Mouse (Mus musculus): Measurements from ENCODE around the gene Enkd1.

Enkd1 gene

DNA sequence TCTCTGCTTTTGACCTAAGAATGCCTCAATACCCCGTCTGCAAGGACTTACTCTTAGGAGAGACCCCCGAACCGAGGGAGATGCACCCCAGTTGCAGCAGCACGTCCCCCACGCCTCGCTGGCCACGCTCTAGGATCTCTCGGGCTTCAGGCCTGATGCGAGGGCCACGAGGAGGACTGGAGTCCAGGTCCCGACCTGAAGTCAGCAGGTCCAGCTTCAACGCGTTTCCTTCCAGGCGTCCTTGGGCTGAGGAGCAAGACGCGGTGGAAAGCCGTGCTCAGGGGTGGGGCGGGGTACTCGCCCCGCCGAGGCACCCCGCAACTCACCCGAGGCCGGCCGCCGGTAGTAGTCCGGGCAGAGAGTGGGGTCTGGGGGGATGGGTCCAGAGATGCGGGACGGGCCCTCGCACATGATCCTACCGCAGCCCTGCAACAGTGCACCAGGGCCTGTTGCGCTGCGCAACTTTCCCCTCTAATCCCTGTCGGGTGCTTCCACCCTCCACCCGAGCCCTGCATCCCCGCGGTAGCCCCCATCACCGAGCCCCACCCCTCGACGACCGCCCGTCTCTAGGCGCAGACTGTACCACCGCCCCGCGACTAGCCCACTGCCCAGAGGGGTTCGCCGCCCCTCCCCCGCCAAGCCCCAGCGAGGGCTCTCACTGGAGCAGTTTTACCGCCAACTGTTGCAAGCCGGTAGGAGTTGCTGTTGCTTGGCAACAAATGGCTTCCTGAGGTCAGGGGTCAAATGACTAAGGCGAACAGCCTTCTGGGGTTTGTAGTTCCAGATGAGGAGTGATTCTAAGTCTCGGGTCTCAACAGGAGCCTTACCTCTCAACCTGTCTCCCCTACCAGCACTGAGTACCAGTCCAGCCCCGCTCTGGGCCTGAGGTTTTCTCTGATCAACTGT lies at the start of gene Enkd1, which contains the start of gene 4933405L10Rik:
TSS of gene Enkd1 (minus strand) at position 713 of the 906 bp plus-strand sequence.
TSS of gene 4933405L10Rik (plus strand) at position 158 of the 906 bp plus-strand sequence.
- peak; percentile 94 for DNase-seq

DNA sequence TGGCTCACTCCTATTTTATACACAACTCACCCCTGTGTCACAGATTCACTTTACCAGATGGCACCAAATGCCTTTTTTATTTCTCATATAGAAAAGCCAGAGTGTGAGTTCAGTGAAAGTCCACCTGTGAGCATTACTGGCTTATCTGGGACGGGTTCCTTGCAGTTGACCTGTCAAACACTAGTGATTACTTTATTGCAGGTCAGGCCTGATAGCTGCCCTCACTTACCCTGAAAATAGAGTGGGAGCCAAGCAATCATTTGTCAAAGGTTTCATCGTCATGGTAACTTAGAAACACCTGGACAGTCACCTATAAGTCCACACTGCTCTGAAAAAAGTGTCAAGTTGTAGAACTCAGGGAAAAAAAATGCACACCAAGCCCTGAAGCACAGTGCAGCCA lies 46.7 kb upstream of the Enkd1 start:
- no peak for DNase-seq

- DNase-seq, result no peak
These were observed 45.9 kb upstream of the Enkd1 start for GRCm38 (mm10) chr8:105753916-105754315.

DNA sequence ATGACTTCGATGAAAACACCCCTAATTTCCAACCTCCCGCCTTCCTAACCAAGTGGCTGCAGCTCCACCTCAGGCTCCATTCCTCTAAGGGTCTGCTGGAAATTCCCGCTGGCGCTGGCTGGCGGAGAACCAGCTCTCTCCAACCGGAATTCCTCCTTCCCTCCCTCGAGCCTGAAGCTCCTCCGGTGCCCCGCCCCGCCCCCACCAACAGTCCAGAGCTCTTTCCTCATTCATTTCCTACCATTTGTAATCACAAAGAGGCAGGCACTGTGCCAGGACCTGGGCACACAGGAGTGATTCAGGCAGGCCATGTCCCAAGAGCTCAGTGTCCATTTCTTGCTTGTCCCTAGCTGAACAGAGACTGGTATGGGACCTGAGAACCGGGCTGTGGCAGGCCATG lies 42.6 kb upstream of the Enkd1 start:
- DNase-seq, result peak; percentile 92

GRCm38 (mm10) chr8:105743301-105743700 lies 35.3 kb upstream of the Enkd1 start:
- no peak for DNase-seq

DNA sequence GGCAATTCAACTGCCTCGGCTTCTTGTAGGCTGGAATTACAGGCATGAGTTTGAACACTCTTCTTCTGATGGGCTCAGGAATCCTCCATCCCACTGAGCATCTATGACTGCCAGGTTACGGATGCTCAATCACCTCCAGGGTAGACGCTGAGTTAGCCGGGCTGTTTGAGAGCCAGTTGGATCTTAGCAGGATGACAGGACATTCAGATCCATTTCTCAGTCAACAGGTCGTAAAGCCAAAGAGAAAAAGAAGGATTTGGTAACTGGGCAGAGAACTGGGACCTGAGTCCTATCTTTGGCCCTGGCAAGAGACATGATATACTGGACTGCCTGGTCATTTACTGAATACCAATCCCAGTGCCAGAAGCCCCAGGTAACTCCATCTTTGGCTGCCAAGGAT lies 31.2 kb upstream of the Enkd1 start:
- DNase-seq, result no peak

DNA sequence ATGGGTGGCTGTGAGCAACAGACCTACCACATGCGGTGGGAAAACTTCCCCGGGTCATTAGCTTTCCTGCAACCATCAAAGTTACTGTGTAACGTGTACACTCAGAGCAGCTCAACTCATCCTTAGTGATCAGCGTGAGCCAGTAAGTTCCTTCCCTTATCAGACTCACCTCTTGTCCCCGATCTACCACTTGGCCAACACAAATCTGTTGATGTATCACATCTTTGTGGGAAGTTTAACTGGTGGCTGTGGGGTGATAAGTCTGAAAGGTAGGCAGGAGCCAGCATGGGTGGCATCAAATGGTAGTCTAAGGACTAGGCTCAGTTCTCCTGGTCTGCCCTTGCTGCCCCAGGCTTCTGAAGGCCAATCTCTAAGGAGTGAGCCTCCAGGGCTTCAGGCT lies 24.2 kb upstream of the Enkd1 start:
- no peak for DNase-seq

DNA sequence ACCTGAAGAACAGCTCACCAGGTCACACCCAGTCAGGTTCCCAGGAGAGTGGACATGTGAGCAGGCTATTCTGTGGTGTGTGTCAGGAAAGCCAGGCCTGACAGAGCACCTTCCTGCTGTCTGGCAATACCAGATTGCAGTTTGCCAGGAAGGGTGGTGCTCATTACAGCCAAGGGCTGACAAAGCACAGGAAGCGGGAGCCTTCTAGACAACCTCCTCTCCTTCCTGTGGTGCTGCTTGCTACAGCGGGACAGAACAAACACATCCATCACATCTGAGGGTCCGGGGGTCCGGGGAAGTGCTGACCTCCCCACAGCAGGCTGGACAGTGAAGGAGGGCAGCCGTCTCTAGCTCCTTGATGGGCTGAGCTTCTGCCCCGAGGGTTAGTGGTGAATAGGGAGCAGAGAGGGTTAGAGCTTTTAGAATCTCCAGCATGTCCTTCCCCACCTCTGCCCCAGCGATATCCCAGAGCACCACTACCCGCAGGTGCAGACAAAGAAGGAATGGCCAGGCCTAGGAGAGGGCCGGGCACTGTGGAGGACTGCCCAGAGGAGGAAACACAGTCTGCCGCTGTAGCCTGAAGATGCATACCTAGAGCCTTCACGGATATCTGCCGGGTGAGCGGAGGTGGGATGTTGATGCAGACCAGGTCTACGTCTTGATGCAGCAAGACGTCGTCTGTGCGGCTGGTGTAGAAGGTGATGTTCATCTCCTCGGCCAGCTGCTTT lies 19.6 kb upstream of the Enkd1 start:
- DNase-seq, result peak; percentile 80

GRCm38 (mm10) chr8:105725726-105726125 lies 17.7 kb upstream of the Enkd1 start:
- DNase-seq, result no peak

GRCm38 (mm10) chr8:105722861-105723260 lies 14.9 kb upstream of the Enkd1 start:
- DNase-seq, result no peak

- DNase-seq, result no peak
These were observed 11.6 kb upstream of the Enkd1 start for GRCm38 (mm10) chr8:105719637-105720036.

DNA sequence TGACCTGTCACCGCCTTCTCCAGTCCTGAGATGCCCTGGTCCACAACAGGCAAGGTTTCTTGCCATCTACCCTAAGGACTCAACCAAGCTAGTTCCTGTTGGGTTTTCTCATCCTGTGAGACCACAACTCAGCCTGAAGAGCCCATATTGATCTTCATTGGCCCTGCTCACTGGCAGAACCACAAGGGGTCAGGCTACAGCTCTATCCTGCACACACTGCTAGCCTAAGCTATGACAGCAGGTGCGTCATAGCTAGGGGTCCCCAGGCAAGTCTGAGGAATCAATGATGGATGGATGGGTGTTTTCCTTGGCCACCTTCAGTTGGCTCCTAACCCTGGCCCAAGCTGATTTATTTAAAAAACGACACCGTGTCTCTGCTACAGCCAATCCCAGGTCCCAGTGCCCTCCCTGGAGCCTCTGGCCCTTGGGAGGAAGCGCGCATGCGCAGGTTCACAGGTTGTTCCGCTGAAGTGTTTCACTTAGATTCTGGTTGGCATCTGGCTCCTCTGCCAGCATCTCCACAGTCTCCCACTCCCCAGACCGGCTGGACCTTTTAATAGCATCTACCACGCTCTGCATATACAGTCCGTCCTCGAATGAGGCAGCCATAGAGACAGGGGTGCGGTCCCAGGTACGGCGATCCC lies 8.4 kb upstream of the Enkd1 start:
- no peak for DNase-seq

DNA sequence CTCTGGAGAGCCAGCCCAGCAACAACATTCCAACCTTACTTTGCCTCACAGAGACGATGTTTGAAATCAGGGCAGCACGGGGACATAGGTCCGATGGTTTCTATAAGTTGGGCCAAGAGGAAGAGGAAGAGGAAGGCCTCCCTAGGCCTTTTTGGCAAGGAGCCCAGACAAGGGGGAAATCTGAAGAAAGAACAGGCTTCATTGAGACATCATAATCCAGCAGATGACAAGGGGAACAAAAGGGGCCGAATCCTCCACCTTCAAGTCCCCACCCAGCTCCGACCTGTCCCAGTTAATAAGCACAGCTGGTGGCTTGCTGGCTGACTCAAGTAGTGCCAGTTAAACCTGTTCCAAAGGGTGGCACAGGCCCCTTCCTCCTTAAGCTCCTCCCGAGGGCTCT lies 7.0 kb upstream of the Enkd1 start:
- DNase-seq, result peak; percentile 46

DNA sequence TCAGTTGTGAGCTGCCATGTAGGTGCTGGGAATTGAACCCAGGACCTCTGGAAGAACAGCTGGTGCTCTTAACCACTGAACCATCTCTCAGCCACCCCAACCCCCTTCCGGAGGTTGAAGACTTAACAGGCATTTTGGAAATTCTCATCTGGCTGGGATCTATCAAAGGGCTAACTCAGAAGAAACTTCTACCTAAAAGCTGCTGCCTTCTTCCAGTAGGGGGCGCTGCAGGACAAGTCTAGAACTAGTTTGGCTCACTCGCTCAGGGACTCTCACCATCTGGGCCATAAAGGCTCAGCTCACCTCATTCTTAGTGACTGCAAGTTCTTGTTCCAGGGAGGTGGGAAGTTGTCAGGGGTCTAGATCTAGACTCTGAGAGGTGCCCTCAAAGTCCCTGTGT lies 6.1 kb upstream of the Enkd1 start:
- peak; percentile 94 for DNase-seq

DNA sequence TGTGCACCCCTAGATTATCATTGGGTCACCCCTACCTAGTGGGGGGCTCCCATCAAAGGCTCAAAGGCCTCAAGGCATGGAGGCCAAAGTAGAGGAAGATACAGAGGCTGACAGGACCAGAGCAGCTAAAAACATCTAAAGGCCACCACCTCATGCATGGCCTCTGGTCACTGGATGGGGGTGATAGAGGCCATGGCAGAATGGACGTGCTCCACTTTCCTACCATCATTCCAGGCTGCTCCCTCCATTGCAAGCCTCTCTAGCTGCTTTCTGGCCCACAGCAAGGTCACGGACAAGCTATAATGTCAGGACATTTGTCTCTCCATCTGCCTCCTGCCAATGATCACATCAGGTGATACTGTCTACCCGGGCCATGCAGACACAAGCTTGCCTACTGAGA lies 4.3 kb upstream of the Enkd1 start:
- no peak for DNase-seq

- DNase-seq, result no peak
These were observed 1.3 kb upstream of the Enkd1 start for GRCm38 (mm10) chr8:105709317-105709716.

GRCm38 (mm10) chr8:105708675-105709074 lies 665 bp upstream of the Enkd1 start:
- DNase-seq, result no peak

- no peak for DNase-seq
These were observed 1.6 kb downstream of the Enkd1 start for GRCm38 (mm10) chr8:105706426-105706825.

- no peak for DNase-seq
These were observed 3.1 kb downstream of the Enkd1 start for GRCm38 (mm10) chr8:105704955-105705354.

DNA sequence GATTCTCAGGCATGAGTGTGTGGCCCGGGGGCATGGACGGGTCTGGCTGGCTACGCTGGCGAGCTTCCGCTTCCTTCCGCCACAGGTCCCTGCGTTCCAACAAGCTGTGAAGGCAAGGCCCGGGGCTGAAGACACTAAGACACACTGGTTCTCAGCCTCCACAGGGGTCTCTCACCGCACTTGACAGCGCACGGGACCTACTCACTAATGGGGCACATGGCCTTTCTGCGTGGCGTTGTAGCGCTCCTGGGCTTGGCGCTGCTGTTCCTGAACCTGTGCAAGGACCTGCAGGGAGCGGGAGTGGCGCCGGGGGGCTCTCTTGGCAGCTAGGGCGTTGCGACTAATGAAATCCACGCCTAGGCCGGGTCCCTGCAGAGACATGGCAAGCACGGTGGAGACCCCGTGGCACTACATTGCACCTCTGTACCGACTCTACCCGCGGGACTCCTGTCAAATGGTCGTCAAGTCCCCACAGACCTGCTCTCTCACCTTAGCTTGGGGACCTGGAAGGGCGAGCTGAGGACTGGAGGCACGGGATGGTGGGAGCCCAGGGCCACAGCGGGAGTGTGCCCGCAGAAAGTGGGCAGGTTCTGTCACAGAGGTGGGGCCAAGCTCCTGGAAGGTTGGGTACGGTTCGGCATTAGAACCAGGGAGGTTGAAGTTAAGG lies 3.7 kb downstream of the Enkd1 start:
- no peak for DNase-seq

GRCm38 (mm10) chr8:105702731-105703415 lies 5.1 kb downstream of the Enkd1 start:
- no peak for DNase-seq

DNA sequence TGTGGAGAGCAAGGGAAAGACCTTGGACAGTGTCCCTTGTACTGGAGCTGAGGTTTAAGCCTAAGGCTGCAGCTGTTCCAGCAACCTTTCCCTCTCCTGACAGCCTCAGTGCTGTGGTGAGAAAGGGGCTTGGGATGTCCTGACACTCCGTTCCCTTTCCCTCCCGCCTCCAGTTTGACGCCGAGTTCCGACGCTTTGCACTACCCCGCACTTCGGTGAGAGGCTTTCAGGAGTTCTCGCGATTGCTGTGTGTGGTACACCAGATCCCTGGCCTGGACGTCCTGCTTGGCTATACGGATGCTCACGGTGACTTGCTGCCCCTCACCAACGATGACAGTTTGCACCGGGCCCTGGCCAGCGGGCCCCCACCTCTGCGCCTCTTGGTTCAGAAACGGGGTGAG lies 6.0 kb downstream of the Enkd1 start:
- DNase-seq, result no peak

Data from lung, postnatal 10 days (tissue).